Mouse (Mus musculus): ENCODE measurements around the gene Tspan15. TPM values are rescaled to one million over a fixed set of nuclear protein-coding genes. Genes with fewer than 3 reads are reported as not detected.
A peak's percentile ranks its signal among the peaks of the same experiment; 100 is the strongest.

Tspan15 gene
- polyA plus RNA-seq, 1 experiment, result 38.8 TPM

GRCm38 (mm10) chr10:62228126-62228525 is 2.9 kb downstream of the Tspan15 start:
- Histone ChIP-seq H3K4me3 (ENCODE audit: insufficient read depth, low read depth, low read length) (no peak overlapping the region; the same call in 1 of the 2 replicates), H3K36me3 (ENCODE audit: control insufficient read depth, insufficient read depth, low read length) (no peaks in the 10 kb centered on the region), H3K27ac (ENCODE audit: insufficient read depth, low read depth, low read length) (no peak overlapping the region), H3K27me3 (replicated peaks; ENCODE audit: control insufficient read depth, insufficient read depth, low read length) (no peaks in the 10 kb centered on the region), H3K4me1 (ENCODE audit: control insufficient read depth, insufficient read depth, low read length) (peaks cover 15% of the 10 kb centered on the region)
- peak; percentile 50 for DNase-seq
- TF ChIP-seq POLR2A (IDR thresholded peaks at IDR 0.05; ENCODE audit: low read depth, low read length), result no peak
- no peak for TF ChIP-seq CTCF (conservative IDR thresholded peaks at IDR 0.05; ENCODE audit: insufficient read depth, insufficient read length, low read depth, low read length)
- WGBS, result 55% methylated on average over 6 of the region's 6 CpGs

- H3K36me3 ChIP-seq (ENCODE audit: control insufficient read depth, insufficient read depth, low read length), result no peaks in the 10 kb centered on the region
- no peaks in the 10 kb centered on the region for H3K27me3 ChIP-seq (replicated peaks; ENCODE audit: control insufficient read depth, insufficient read depth, low read length)
- TF ChIP-seq CTCF (conservative IDR thresholded peaks at IDR 0.05; ENCODE audit: insufficient read depth, insufficient read length, low read depth, low read length), result no peak
- no peak for TF ChIP-seq POLR2A (IDR thresholded peaks at IDR 0.05; ENCODE audit: low read depth, low read length)
- no peak overlapping the region for H3K4me3 ChIP-seq (ENCODE audit: insufficient read depth, low read depth, low read length)
- H3K4me1 ChIP-seq (ENCODE audit: control insufficient read depth, insufficient read depth, low read length), result peaks cover 12% of the 10 kb centered on the region; the same call in 1 of the 2 replicates
- no peak for DNase-seq
- WGBS, result 77% methylated on average over 7 of the region's 7 CpGs
- no peak overlapping the region for H3K27ac ChIP-seq (ENCODE audit: insufficient read depth, low read depth, low read length)
Measured at GRCm38 (mm10) chr10:62225839-62226238, 5.2 kb downstream of the Tspan15 start.

GRCm38 (mm10) chr10:62224231-62224630 is 6.8 kb downstream of the Tspan15 start:
- peak; percentile 79 for DNase-seq
- Histone ChIP-seq H3K27me3 (replicated peaks; ENCODE audit: control insufficient read depth, insufficient read depth, low read length) (no peaks in the 10 kb centered on the region), H3K4me1 (ENCODE audit: control insufficient read depth, insufficient read depth, low read length) (peaks cover 16% of the 10 kb centered on the region; the same call in 1 of the 2 replicates), H3K4me3 (ENCODE audit: insufficient read depth, low read depth, low read length) (no peak overlapping the region), H3K27ac (ENCODE audit: insufficient read depth, low read depth, low read length) (no peak overlapping the region), H3K36me3 (ENCODE audit: control insufficient read depth, insufficient read depth, low read length) (no peaks in the 10 kb centered on the region)
- TF ChIP-seq POLR2A (IDR thresholded peaks at IDR 0.05; ENCODE audit: low read depth, low read length) (no peak), CTCF (conservative IDR thresholded peaks at IDR 0.05; ENCODE audit: insufficient read depth, insufficient read length, low read depth, low read length) (no peak)
- 51% methylated on average over 6 of the region's 6 CpGs for WGBS

- Histone ChIP-seq H3K4me1 (ENCODE audit: control insufficient read depth, insufficient read depth, low read length) (peaks cover 18% of the 10 kb centered on the region; the same call in 1 of the 2 replicates), H3K27me3 (replicated peaks; ENCODE audit: control insufficient read depth, insufficient read depth, low read length) (no peaks in the 10 kb centered on the region), H3K36me3 (ENCODE audit: control insufficient read depth, insufficient read depth, low read length) (no peaks in the 10 kb centered on the region), H3K4me3 (ENCODE audit: insufficient read depth, low read depth, low read length) (no peak overlapping the region), H3K27ac (ENCODE audit: insufficient read depth, low read depth, low read length) (no peak overlapping the region)
- TF ChIP-seq CTCF (conservative IDR thresholded peaks at IDR 0.05; ENCODE audit: insufficient read depth, insufficient read length, low read depth, low read length) (no peak), POLR2A (IDR thresholded peaks at IDR 0.05; ENCODE audit: low read depth, low read length) (no peak)
- WGBS, result 67% methylated on average over 17 of the region's 17 CpGs
- DNase-seq, result peak; percentile 38
Measured at GRCm38 (mm10) chr10:62222777-62223176, 8.3 kb downstream of the Tspan15 start.

- no peak for DNase-seq
- TF ChIP-seq POLR2A (IDR thresholded peaks at IDR 0.05; ENCODE audit: low read depth, low read length), result no peak
- WGBS, result 85% methylated on average over 2 of the region's 2 CpGs
Measured at GRCm38 (mm10) chr10:62221647-62222046, 9.4 kb downstream of the Tspan15 start.

GRCm38 (mm10) chr10:62220732-62221514 is 10.1 kb downstream of the Tspan15 start:
- H3K27ac ChIP-seq (ENCODE audit: insufficient read depth, low read depth, low read length), result no peak overlapping the region
- TF ChIP-seq POLR2A (IDR thresholded peaks at IDR 0.05; ENCODE audit: low read depth, low read length), result no peak
- TF ChIP-seq CTCF (conservative IDR thresholded peaks at IDR 0.05; ENCODE audit: insufficient read depth, insufficient read length, low read depth, low read length), result no peak
- H3K27me3 ChIP-seq (replicated peaks; ENCODE audit: control insufficient read depth, insufficient read depth, low read length), result no peaks in the 10 kb centered on the region
- 51% methylated on average over 8 of the region's 8 CpGs for WGBS
- H3K4me3 ChIP-seq (ENCODE audit: insufficient read depth, low read depth, low read length), result no peak overlapping the region
- peak; percentile 84 for DNase-seq
- peaks cover 21% of the 10 kb centered on the region; the same call in 1 of the 2 replicates for H3K4me1 ChIP-seq (ENCODE audit: control insufficient read depth, insufficient read depth, low read length)
- no peaks in the 10 kb centered on the region for H3K36me3 ChIP-seq (ENCODE audit: control insufficient read depth, insufficient read depth, low read length)

More at GRCm38 (mm10) chr10:62221647-62222046, 9.4 kb downstream of the Tspan15 start:
- H3K27ac ChIP-seq (ENCODE audit: insufficient read depth, low read depth, low read length), result no peak overlapping the region
- H3K27me3 ChIP-seq (replicated peaks; ENCODE audit: control insufficient read depth, insufficient read depth, low read length), result no peaks in the 10 kb centered on the region
- H3K36me3 ChIP-seq (ENCODE audit: control insufficient read depth, insufficient read depth, low read length), result no peaks in the 10 kb centered on the region
- H3K4me1 ChIP-seq (ENCODE audit: control insufficient read depth, insufficient read depth, low read length), result peaks cover 18% of the 10 kb centered on the region; the same call in 1 of the 2 replicates
- H3K4me3 ChIP-seq (ENCODE audit: insufficient read depth, low read depth, low read length), result no peak overlapping the region

GRCm38 (mm10) chr10:62218789-62219172 is 12.3 kb downstream of the Tspan15 start:
- Histone ChIP-seq H3K4me3 (ENCODE audit: insufficient read depth, low read depth, low read length) (no peak overlapping the region), H3K36me3 (ENCODE audit: control insufficient read depth, insufficient read depth, low read length) (no peaks in the 10 kb centered on the region), H3K27ac (ENCODE audit: insufficient read depth, low read depth, low read length) (peak overlapping the region; percentile 49), H3K27me3 (replicated peaks; ENCODE audit: control insufficient read depth, insufficient read depth, low read length) (no peaks in the 10 kb centered on the region), H3K4me1 (ENCODE audit: control insufficient read depth, insufficient read depth, low read length) (peaks cover 21% of the 10 kb centered on the region; the same call in 1 of the 2 replicates)
- 49% methylated on average over 7 of the region's 7 CpGs for WGBS
- peak; percentile 70 for DNase-seq
- TF ChIP-seq POLR2A (IDR thresholded peaks at IDR 0.05; ENCODE audit: low read depth, low read length) (no peak), CTCF (conservative IDR thresholded peaks at IDR 0.05; ENCODE audit: insufficient read depth, insufficient read length, low read depth, low read length) (no peak)

Data from kidney, adult 2 months (tissue).